Mouse (Mus musculus): ENCODE measurements at regions not wholly inside any gene's neighbourhood (a gene's known extent, or its start where the extent isn't known, plus 50 kb on each side); places are given as distances from the start of the nearest gene placed in this dataset.

- Histone ChIP-seq H3K9ac (no peak overlapping the region), H3K36me3 (replicated peaks; ENCODE audit: control insufficient read depth, insufficient read depth) (no peaks in the 10 kb centered on the region), H3K4me2 (replicated peaks) (no peak overlapping the region), H3K27me3 (ENCODE audit: control insufficient read depth, insufficient read depth, low read length) (no peaks in the 10 kb centered on the region), H3K4me3 (replicated peaks; ENCODE audit: low read length) (no peak overlapping the region), H3K4me1 (replicated peaks; ENCODE audit: control insufficient read depth, insufficient read depth, low read length) (no peaks in the 10 kb centered on the region), H3K9me3 (ENCODE audit: control insufficient read depth, low read length) (peaks cover 8% of the 10 kb centered on the region), H3K27ac (no peak overlapping the region)
- WGBS: 88% methylated on average over 4 of the region's 4 CpGs
- DNase-seq (ENCODE audit: low spot score): no peak
- no peak for ATAC-seq (ENCODE audit: low FRiP score)
These were observed 148.5 kb upstream of the Klf14 start for GRCm38 (mm10) chr6:31107360-31107759.

DNA sequence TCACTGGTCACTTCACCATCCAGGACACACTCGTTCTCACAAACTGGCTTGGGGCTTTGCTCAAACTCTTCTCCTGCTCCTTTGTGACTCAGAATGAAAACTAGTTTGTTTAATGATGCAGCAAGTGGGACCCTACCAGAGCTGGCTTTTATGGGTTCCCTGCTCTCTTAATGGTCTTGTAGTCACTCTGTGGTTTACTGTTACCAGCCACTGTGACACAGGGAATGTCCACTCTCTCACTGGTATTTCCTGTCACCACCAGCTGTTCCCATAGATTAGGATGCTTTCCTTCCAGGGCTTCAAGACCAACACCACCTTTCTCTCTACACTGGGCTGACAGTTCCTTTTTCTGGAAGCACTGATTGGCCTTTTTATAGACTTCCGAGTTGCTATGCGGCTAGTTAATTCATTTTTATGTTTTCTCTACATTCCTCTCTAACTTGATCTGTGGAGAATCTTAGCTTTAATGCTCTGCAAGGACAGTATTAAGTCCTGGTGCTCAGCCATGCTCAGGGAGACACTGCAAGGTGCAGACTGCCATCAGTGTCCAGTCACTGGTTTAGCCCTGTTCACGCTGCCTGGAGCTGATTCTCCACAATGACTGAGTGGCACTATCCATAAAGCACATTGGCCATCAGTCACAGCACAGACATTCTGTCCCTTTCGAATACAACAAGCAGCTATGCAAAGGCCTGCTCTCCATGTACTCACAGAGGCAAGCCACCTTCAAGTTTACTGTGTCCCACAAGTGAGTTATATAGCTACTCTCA is 149.2 kb upstream of the Klf14 start:
- no peak overlapping the region for H3K27ac ChIP-seq
- H3K9me3 ChIP-seq (ENCODE audit: control insufficient read depth, low read length): peaks cover 8% of the 10 kb centered on the region
- H3K9ac ChIP-seq: no peak overlapping the region
- no peaks in the 10 kb centered on the region for H3K27me3 ChIP-seq (ENCODE audit: control insufficient read depth, insufficient read depth, low read length)
- H3K4me3 ChIP-seq (replicated peaks; ENCODE audit: low read length): no peak overlapping the region
- 88% methylated on average over 5 of the region's 5 CpGs for WGBS
- H3K36me3 ChIP-seq (replicated peaks; ENCODE audit: control insufficient read depth, insufficient read depth): no peaks in the 10 kb centered on the region
- DNase-seq (ENCODE audit: low spot score) (no peak), ATAC-seq (ENCODE audit: low FRiP score) (no peak)
- H3K4me1 ChIP-seq (replicated peaks; ENCODE audit: control insufficient read depth, insufficient read depth, low read length): no peaks in the 10 kb centered on the region
- no peak overlapping the region for H3K4me2 ChIP-seq (replicated peaks)

DNA sequence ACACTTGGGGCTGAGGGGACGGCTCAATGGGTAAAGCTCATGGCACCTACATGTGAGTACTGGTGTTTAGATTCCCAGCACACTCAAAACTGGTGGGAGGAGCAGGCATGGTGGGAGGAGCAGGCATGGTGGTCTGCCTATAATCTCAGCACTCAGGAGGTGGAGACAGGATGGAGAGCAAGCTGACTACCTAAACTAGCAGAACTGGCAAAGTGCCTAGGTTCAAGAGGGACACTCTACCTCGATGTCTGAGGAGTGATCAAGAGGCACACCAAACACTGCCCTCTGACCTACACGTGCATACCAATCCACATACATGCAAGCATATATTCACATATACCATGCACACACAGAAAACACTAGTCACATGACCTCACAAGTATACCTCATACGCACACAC is 150.7 kb upstream of the Klf14 start:
- ATAC-seq (ENCODE audit: low FRiP score) (no peak), DNase-seq (ENCODE audit: low spot score) (no peak)
- Histone ChIP-seq H3K36me3 (replicated peaks; ENCODE audit: control insufficient read depth, insufficient read depth) (no peaks in the 10 kb centered on the region), H3K4me2 (replicated peaks) (no peak overlapping the region), H3K9ac (no peak overlapping the region), H3K9me3 (ENCODE audit: control insufficient read depth, low read length) (peaks cover 8% of the 10 kb centered on the region), H3K4me1 (replicated peaks; ENCODE audit: control insufficient read depth, insufficient read depth, low read length) (no peaks in the 10 kb centered on the region), H3K27me3 (ENCODE audit: control insufficient read depth, insufficient read depth, low read length) (no peaks in the 10 kb centered on the region), H3K27ac (no peak overlapping the region), H3K4me3 (replicated peaks; ENCODE audit: low read length) (no peak overlapping the region)
- WGBS: 98% methylated on average over 4 of the region's 4 CpGs

DNA sequence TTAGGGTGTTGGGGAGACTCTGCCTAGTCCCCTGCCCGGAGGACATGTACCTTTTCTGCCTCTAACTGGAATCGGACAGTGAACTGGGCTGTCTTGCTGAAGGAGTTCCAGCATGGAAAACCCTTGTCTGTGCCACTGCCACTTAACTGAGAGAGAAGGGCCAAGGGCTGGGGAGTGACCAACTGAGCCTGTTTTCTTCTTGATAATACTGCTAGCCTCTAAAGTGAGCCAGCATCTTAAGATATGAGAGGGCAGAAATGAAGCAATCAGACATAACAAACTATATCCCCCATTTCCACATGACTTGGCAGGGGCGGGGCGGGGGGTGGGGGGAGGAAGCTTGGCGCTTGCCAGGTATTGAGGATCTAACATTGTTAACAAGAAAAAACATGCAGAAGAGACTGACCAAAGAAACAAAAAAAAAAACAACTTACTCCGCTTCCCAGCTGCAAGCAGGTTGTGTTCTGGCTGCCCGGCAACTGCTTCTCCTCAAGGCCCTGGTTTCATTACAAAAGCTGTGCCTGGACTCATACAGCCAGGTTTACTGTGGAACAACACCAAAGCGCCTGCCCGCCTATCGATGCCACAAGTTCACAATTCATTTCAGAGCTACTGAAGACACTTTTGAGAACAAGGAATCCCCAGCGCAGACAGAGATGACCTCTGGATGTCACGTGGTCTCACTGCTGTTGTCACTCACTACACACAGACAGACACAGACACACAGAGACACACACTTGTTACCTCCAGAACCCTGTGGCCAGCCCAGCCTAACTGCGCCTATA is 153.6 kb upstream of the Klf14 start:
- no peaks in the 10 kb centered on the region for H3K36me3 ChIP-seq (replicated peaks; ENCODE audit: control insufficient read depth, insufficient read depth)

GRCm38 (mm10) chr6:31113558-31114326 is 154.9 kb upstream of the Klf14 start:
- no peaks in the 10 kb centered on the region for H3K4me1 ChIP-seq (replicated peaks; ENCODE audit: control insufficient read depth, insufficient read depth, low read length)
- H3K9ac ChIP-seq: no peak overlapping the region
- ATAC-seq (ENCODE audit: low FRiP score) (no peak), DNase-seq (ENCODE audit: low spot score) (no peak)
- WGBS: 93% methylated on average over 21 of the region's 21 CpGs
- H3K9me3 ChIP-seq (ENCODE audit: control insufficient read depth, low read length): peaks cover 8% of the 10 kb centered on the region
- no peak overlapping the region for H3K4me3 ChIP-seq (replicated peaks; ENCODE audit: low read length)
- no peak overlapping the region for H3K27ac ChIP-seq
- no peaks in the 10 kb centered on the region for H3K36me3 ChIP-seq (replicated peaks; ENCODE audit: control insufficient read depth, insufficient read depth)
- H3K4me2 ChIP-seq (replicated peaks): no peak overlapping the region
- H3K27me3 ChIP-seq (ENCODE audit: control insufficient read depth, insufficient read depth, low read length): no peaks in the 10 kb centered on the region

More for the DNA sequence above, 153.6 kb upstream of the Klf14 start:
- Histone ChIP-seq H3K9me3 (ENCODE audit: control insufficient read depth, low read length) (peaks cover 8% of the 10 kb centered on the region), H3K27me3 (ENCODE audit: control insufficient read depth, insufficient read depth, low read length) (no peaks in the 10 kb centered on the region), H3K4me3 (replicated peaks; ENCODE audit: low read length) (no peak overlapping the region), H3K4me1 (replicated peaks; ENCODE audit: control insufficient read depth, insufficient read depth, low read length) (no peaks in the 10 kb centered on the region), H3K9ac (no peak overlapping the region), H3K4me2 (replicated peaks) (no peak overlapping the region), H3K27ac (no peak overlapping the region)
- DNase-seq (ENCODE audit: low spot score) (no peak), ATAC-seq (ENCODE audit: low FRiP score) (no peak)
- 73% methylated on average over 13 of the region's 13 CpGs for WGBS

- Histone ChIP-seq H3K27ac (no peak overlapping the region), H3K9ac (no peak overlapping the region), H3K4me3 (replicated peaks; ENCODE audit: low read length) (no peak overlapping the region), H3K36me3 (replicated peaks; ENCODE audit: control insufficient read depth, insufficient read depth) (no peaks in the 10 kb centered on the region), H3K4me1 (replicated peaks; ENCODE audit: control insufficient read depth, insufficient read depth, low read length) (no peaks in the 10 kb centered on the region), H3K9me3 (ENCODE audit: control insufficient read depth, low read length) (0 out of 2 replicates have a peak, but pooled peaks cover under 1% of the 10 kb centered on the region), H3K4me2 (replicated peaks) (no peak overlapping the region), H3K27me3 (ENCODE audit: control insufficient read depth, insufficient read depth, low read length) (no peaks in the 10 kb centered on the region)
- WGBS: 79% methylated on average over 19 of the region's 19 CpGs
- ATAC-seq (ENCODE audit: low FRiP score): no peak
- no peak for DNase-seq (ENCODE audit: low spot score)
These were observed 155.8 kb upstream of the Klf14 start for GRCm38 (mm10) chr6:31114336-31115335.

- Histone ChIP-seq H3K27me3 (ENCODE audit: control insufficient read depth, insufficient read depth, low read length) (no peaks in the 10 kb centered on the region), H3K9ac (no peak overlapping the region), H3K4me1 (replicated peaks; ENCODE audit: control insufficient read depth, insufficient read depth, low read length) (no peaks in the 10 kb centered on the region), H3K4me2 (replicated peaks) (no peak overlapping the region), H3K9me3 (ENCODE audit: control insufficient read depth, low read length) (no peaks in the 10 kb centered on the region), H3K36me3 (replicated peaks; ENCODE audit: control insufficient read depth, insufficient read depth) (no peaks in the 10 kb centered on the region), H3K4me3 (replicated peaks; ENCODE audit: low read length) (no peak overlapping the region), H3K27ac (no peak overlapping the region)
- WGBS: 82% methylated on average over 4 of the region's 4 CpGs
- ATAC-seq (ENCODE audit: low FRiP score) (no peak), DNase-seq (ENCODE audit: low spot score) (no peak)
These were observed 156.7 kb upstream of the Klf14 start for GRCm38 (mm10) chr6:31115566-31115965.

DNA sequence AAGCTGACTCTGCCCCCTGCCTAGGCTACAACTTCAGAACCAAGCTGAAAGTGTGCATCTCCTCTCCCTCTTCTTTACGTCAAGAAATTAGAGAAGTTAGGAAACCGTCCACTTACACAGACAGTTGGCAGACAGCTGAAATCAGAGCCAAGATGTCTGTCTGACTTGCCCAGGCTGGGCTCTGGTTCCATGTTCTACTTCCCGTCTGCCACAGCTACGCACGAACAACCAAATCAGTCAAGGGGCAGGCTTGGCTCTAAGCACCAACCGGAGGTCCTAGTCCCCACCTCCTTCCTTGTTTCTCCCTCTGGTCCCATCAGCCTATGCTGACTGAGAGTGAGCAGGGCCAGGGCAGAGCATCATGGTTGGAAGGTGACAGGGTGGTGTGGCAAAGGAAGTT is 157.5 kb upstream of the Klf14 start:
- DNase-seq (ENCODE audit: low spot score): no peak
- ATAC-seq (ENCODE audit: low FRiP score): no peak
- peaks cover 5% of the 10 kb centered on the region; the same call in 1 of the 2 replicates for H3K4me1 ChIP-seq (replicated peaks; ENCODE audit: control insufficient read depth, insufficient read depth, low read length)
- no peak overlapping the region for H3K4me3 ChIP-seq (replicated peaks; ENCODE audit: low read length)
- no peak overlapping the region for H3K9ac ChIP-seq
- H3K9me3 ChIP-seq (ENCODE audit: control insufficient read depth, low read length): no peaks in the 10 kb centered on the region
- no peaks in the 10 kb centered on the region for H3K27me3 ChIP-seq (ENCODE audit: control insufficient read depth, insufficient read depth, low read length)
- no peak overlapping the region for H3K4me2 ChIP-seq (replicated peaks)
- H3K36me3 ChIP-seq (replicated peaks; ENCODE audit: control insufficient read depth, insufficient read depth): no peaks in the 10 kb centered on the region
- H3K27ac ChIP-seq: no peak overlapping the region
- WGBS: 81% methylated on average over 6 of the region's 6 CpGs
